Mouse (Mus musculus): Measurements from ENCODE around the gene Spag7.

Spag7 gene

GRCm38 (mm10) chr11:70625473-70625872 lies 43.7 kb downstream of the Spag7 start:
- CTCF ChIA-PET, result interaction anchor here (0.5 to 1.6 kb wide), 11 partner anchors 10 to 205 kb away, joined by 3 to 9 read pairs (median 3); partner anchors contain the start of genes 4930544D05Rik (in 3 of the 4) and Arrb2 (in 1 of the 4)

GRCm38 (mm10) chr11:70623053-70623742 lies 46.0 kb downstream of the Spag7 start:
- ChIA-PET CTCF (interaction anchor here (0.6 to 3.3 kb wide), 39 partner anchors 8 to 309 kb away, joined by 3 to 19 read pairs (median 4); partner anchors contain the start of genes Gltpd2 (in 2 of the 4), 4930544D05Rik (in 1 of the 4), Alox12e (in 1 of the 4) and Arrb2 (in 1 of the 4)), POLR2A (interaction anchor here in 3 of 4 experiments (0.6 to 2.4 kb wide), 27 partner anchors 8 to 231 kb away, joined by 3 to 10 read pairs (median 4); partner anchors contain the start of genes Gltpd2 (in 2 of the 3), Psmb6 (in 2 of the 3), Rnf167 (in 2 of the 3) and Slc25a11 (in 2 of the 3))

More at GRCm38 (mm10) chr11:70625473-70625872, 43.7 kb downstream of the Spag7 start:
- POLR2A ChIA-PET, result interaction anchor here in 3 of 4 experiments (0.6 to 2.1 kb wide), 12 partner anchors 8 to 215 kb away, joined by 3 to 6 read pairs (median 3); partner anchors contain the start of genes 4930544D05Rik (in 1 of the 3), Gp1ba (in 1 of the 3), Pfn1 (in 1 of the 3) and Rnf167 (in 1 of the 3)

- ChIA-PET CTCF (interaction anchor here in 3 of 4 experiments (0.6 to 3.3 kb wide), 38 partner anchors 7 to 308 kb away, joined by 3 to 19 read pairs (median 4); partner anchors contain the start of genes Gltpd2 (in 2 of the 3), Gp1ba (in 2 of the 3), 4930544D05Rik (in 1 of the 3) and Alox12e (in 1 of the 3)), POLR2A (interaction anchor here in 3 of 4 experiments (0.6 to 2.4 kb wide), 20 partner anchors 12 to 212 kb away, joined by 3 to 10 read pairs (median 4); partner anchors contain the start of genes Gltpd2 (in 2 of the 3), Rnf167 (in 2 of the 3), Slc25a11 (in 2 of the 3) and Arrb2 (in 1 of the 3))
Measured at GRCm38 (mm10) chr11:70621972-70622814, 47.0 kb downstream of the Spag7 start.

GRCm38 (mm10) chr11:70619101-70619500 lies 50.1 kb downstream of the Spag7 start, which contains the start of gene Chrne:
Chrne (minus strand) TSS chr11:70619216.
- ChIA-PET POLR2A (interaction anchor here in 1 of 4 experiments (1.0 kb wide), 1 partner anchor 41 kb away, joined by 3 read pairs; no protein-coding TSS in a partner anchor), CTCF (no interaction called here)

- CTCF ChIA-PET, result interaction anchor here (0.5 to 2.4 kb wide), 31 partner anchors 7 to 912 kb away, joined by 3 to 10 read pairs (median 3); partner anchors contain the start of genes Alox12e (in 1 of the 4), Arrb2 (in 1 of the 4), Med11 (in 1 of the 4) and Psmb6 (in 1 of the 4)
- POLR2A ChIA-PET, result interaction anchor here in 3 of 4 experiments (0.5 to 2.5 kb wide), 50 partner anchors 9 to 614 kb away, joined by 3 to 25 read pairs (median 4); partner anchors contain the start of genes Psmb6 (in 3 of the 3), Rnf167 (in 3 of the 3), Slc25a11 (in 3 of the 3) and Spag7 (in 2 of the 3)
Measured at GRCm38 (mm10) chr11:70615516-70616093, 53.6 kb downstream of the Spag7 start, which contains the start of gene 4930544D05Rik. 4930544D05Rik (plus strand) TSS chr11:70615848.

- POLR2A ChIA-PET, result interaction anchor here in 3 of 4 experiments (0.5 to 2.5 kb wide), 50 partner anchors 8 to 404 kb away, joined by 3 to 25 read pairs (median 4); partner anchors contain the start of genes Psmb6 (in 3 of the 3), Rnf167 (in 3 of the 3), Slc25a11 (in 3 of the 3) and Spag7 (in 2 of the 3)
- CTCF ChIA-PET, result interaction anchor here (0.5 to 2.4 kb wide), 29 partner anchors 8 to 912 kb away, joined by 3 to 10 read pairs (median 3); partner anchors contain the start of genes Alox12e (in 1 of the 4), Arrb2 (in 1 of the 4), Med11 (in 1 of the 4) and Spag7 (in 1 of the 4)
Measured at GRCm38 (mm10) chr11:70615074-70615473, 54.1 kb downstream of the Spag7 start.

All from embryonic stem cell, embryonic (primary cell).